Comparison of ENCODE assay signal across 14 mouse cellular contexts in genomic region chr3:88202986-88203385, GRCm38 (mm10). TPM values are rescaled to one million over a fixed set of nuclear protein-coding genes. Genes with fewer than 3 reads are reported as not detected.
DNase-seq lines count a peak whose midpoint lies in the region; ATAC-seq and TF ChIP-seq lines count a peak whose summit lies in the region.
"Had no signal": no experiment of that assay in that cellular context is flagged by ENCODE, and none has a peak within 500 bp of the region (broad histone marks: within the 10 kb centered on the region; RNA-seq: fewer than 3 reads in every experiment).

No protein-coding gene starts in this region.

- TF ChIP-seq CTCF in layer of hippocampus, adult 2 months (conservative IDR thresholded peaks at IDR 0.05) = no peak

- H3K9me3 ChIP-seq in forebrain, embryonic 13.5 days (replicated peaks) = no peaks in the 10 kb centered on the region
- H3K9me3 ChIP-seq in hindbrain, embryonic 15.5 days = no peaks in the 10 kb centered on the region
- no peaks in the 10 kb centered on the region for H3K9me3 ChIP-seq in neural tube, embryonic 14.5 days (ENCODE audit: control insufficient read depth, low read length)

- no peak for ATAC-seq in forebrain, embryonic 13.5 days
- no peak for ATAC-seq in hindbrain, embryonic 15.5 days (ENCODE audit: low FRiP score, low read depth)
- no peak for ATAC-seq in neural tube, embryonic 14.5 days (ENCODE audit: low read depth)
- ATAC-seq: liver, postnatal 0 days had no signal

- no peaks in the 10 kb centered on the region for H3K36me3 ChIP-seq in forebrain, embryonic 13.5 days (ENCODE audit: poor library complexity, severe bottlenecking)
- no peaks in the 10 kb centered on the region for H3K36me3 ChIP-seq in hindbrain, embryonic 15.5 days
- H3K36me3 ChIP-seq in neural tube, embryonic 14.5 days (ENCODE audit: control insufficient read depth, insufficient read depth, low read length) = no peaks in the 10 kb centered on the region

- peak overlapping the region; percentile 73 for H3K4me3 ChIP-seq in layer of hippocampus, adult 2 months
- H3K4me3 ChIP-seq in forebrain, embryonic 13.5 days = peak overlapping the region; percentile 62
- H3K4me3 ChIP-seq in hindbrain, embryonic 15.5 days = no peak overlapping the region
- no peak overlapping the region for H3K4me3 ChIP-seq in neural tube, embryonic 14.5 days (ENCODE audit: low read depth, low read length)

- peak overlapping the region; percentile 99 for H3K27ac ChIP-seq in layer of hippocampus, adult 2 months
- H3K27ac ChIP-seq in forebrain, embryonic 13.5 days = peak overlapping the region; percentile 100
- peak overlapping the region; percentile 96 for H3K27ac ChIP-seq in hindbrain, embryonic 15.5 days (replicated peaks)
- H3K27ac ChIP-seq in neural tube, embryonic 14.5 days (ENCODE audit: low read depth, low read length) = peak overlapping the region; percentile 99

- 7% methylated on average over 6 of the region's 6 CpGs for WGBS in forebrain, embryonic 13.5 days
- 5% methylated on average over 6 of the region's 6 CpGs for WGBS in hindbrain, embryonic 15.5 days
- 10% methylated on average over 6 of the region's 6 CpGs for WGBS in neural tube, embryonic 14.5 days

- no peaks in the 10 kb centered on the region; the same call in 1 of the 2 replicates for H3K27me3 ChIP-seq in forebrain, embryonic 13.5 days
- no peaks in the 10 kb centered on the region for H3K27me3 ChIP-seq in hindbrain, embryonic 15.5 days
- H3K27me3 ChIP-seq in neural tube, embryonic 14.5 days (ENCODE audit: control insufficient read depth, insufficient read depth, low read length) = no peaks in the 10 kb centered on the region

- H3K4me1 ChIP-seq in forebrain, embryonic 13.5 days = peaks cover 82% of the 10 kb centered on the region
- H3K4me1 ChIP-seq in hindbrain, embryonic 15.5 days (replicated peaks) = peaks cover 69% of the 10 kb centered on the region
- peaks cover 52% of the 10 kb centered on the region for H3K4me1 ChIP-seq in neural tube, embryonic 14.5 days (ENCODE audit: control insufficient read depth, insufficient read depth, low read length)

- H3K9ac ChIP-seq in forebrain, embryonic 13.5 days = peak overlapping the region; percentile 100
- 0 out of 2 replicates have a peak overlapping the region, but pooled peaks have one; percentile 14 for H3K9ac ChIP-seq in hindbrain, embryonic 15.5 days
- peak overlapping the region; percentile 21 for H3K9ac ChIP-seq in neural tube, embryonic 14.5 days (replicated peaks; ENCODE audit: low read depth, low read length)
- H3K9ac ChIP-seq: liver, postnatal 0 days had no signal

- no peak for DNase-seq in layer of hippocampus, adult 2 months (ENCODE audit: low spot score in 2 of 2)
- no peak for DNase-seq in layer of hippocampus, postnatal 14 days (ENCODE audit: low spot score in 2 of 2)
- no peak for DNase-seq in adrenal gland, adult 8-10 months
- no peak for DNase-seq in gastrocnemius, adult 18-20 months (ENCODE audit: low spot score)
- DNase-seq: layer of hippocampus, adult 9-11 months; liver, postnatal 0 days; right cerebral cortex, postnatal 14 days had no signal

- peak overlapping the region; percentile 88 for H3K4me2 ChIP-seq in forebrain, embryonic 13.5 days
- peak overlapping the region; percentile 91; the same call in 1 of the 2 replicates for H3K4me2 ChIP-seq in hindbrain, embryonic 15.5 days
- peak overlapping the region; percentile 93; the same call in 1 of the 2 replicates for H3K4me2 ChIP-seq in neural tube, embryonic 14.5 days (ENCODE audit: low read depth, low read length)
- H3K4me2 ChIP-seq: heart, embryonic 11.5 days had no signal

RNA-seq across cellular contexts. Expression of gene Rhbg, which starts 51.5 kb away (rescaled TPM):
- total RNA-seq in layer of hippocampus, adult 2 months (2021) = not detected
- total RNA-seq in layer of hippocampus, postnatal 14 days (2021) = not detected
- polyA plus RNA-seq in forebrain, embryonic 13.5 days (2015; fragmentation: Nextera tagmentation; extraction: Ambion mirVana) = 0.18 and 0.26 TPM in 2 replicates
- 0.55 and 0.60 TPM in 2 replicates for polyA plus RNA-seq in hindbrain, embryonic 15.5 days (2015; fragmentation: Nextera tagmentation; extraction: Ambion mirVana)
- 0.51 and 0.85 TPM in 2 replicates for polyA plus RNA-seq in neural tube, embryonic 14.5 days (2014; fragmentation: Nextera tagmentation; extraction: Ambion mirVana)
- total RNA-seq in adrenal gland, adult 8-10 months (2022) = 10 to 100 TPM; 12.0 to 27.5 (median 17.3) TPM
- total RNA-seq in gastrocnemius, adult 18-20 months (2021) = not detected
- total RNA-seq: common myeloid progenitor, adult 5-6 weeks; gastrocnemius, adult 8-10 months; MEL had no signal

Comparison
In these comparisons a context has a peak if more than half of its experiments do, and no peak if none do; other contexts are left out.
1. H3K4me3 ChIP-seq: peak in layer of hippocampus, adult 2 months (single experiment) and forebrain, embryonic 13.5 days (single experiment); none in hindbrain, embryonic 15.5 days (single experiment) and neural tube, embryonic 14.5 days (single experiment).
2. H3K9ac ChIP-seq: peak in every context shown above with its lines; median percentile 100 in forebrain, embryonic 13.5 days; 21 in neural tube, embryonic 14.5 days; 14 in hindbrain, embryonic 15.5 days.
3. RNA of gene Rhbg, which starts 51.5 kb away (total RNA-seq): 12.0 to 27.5 TPM in adrenal gland, adult 8-10 months; not detected in gastrocnemius, adult 18-20 months, not detected in layer of hippocampus, adult 2 months and not detected in layer of hippocampus, postnatal 14 days; every median in the first group is over 10 times any median in the second.
4. Peak in every context shown above with its lines, with median percentiles within 50 percentile points of each other: H3K27ac ChIP-seq and H3K4me2 ChIP-seq.